Mouse (Mus musculus): Measurements from ENCODE around the gene Slc43a3. TPM values are rescaled to one million over a fixed set of nuclear protein-coding genes. Genes with fewer than 3 reads are reported as not detected.

Gene Slc43a3
- total and polyA plus RNA-seq, 2 experiments from 2014 or later: 4.1 to 4.9 TPM

GRCm38 (mm10) chr2:84947154-84947771, 10.9 kb downstream of the Slc43a3 start:
- no peaks in the 10 kb centered on the region for H3K9me3 ChIP-seq (ENCODE audit: low read length)
- H3K36me3 ChIP-seq (ENCODE audit: insufficient read depth, low read length): no peaks in the 10 kb centered on the region
- H3K9ac ChIP-seq (replicated peaks; ENCODE audit: low read length): no peak overlapping the region
- H3K4me1 ChIP-seq (ENCODE audit: insufficient read depth, low read length): no peaks in the 10 kb centered on the region
- no peak overlapping the region for H3K27ac ChIP-seq
- ATAC-seq (no peak), DNase-seq (ENCODE audit: low spot score) (no peak)
- TF ChIP-seq CTCF (IDR thresholded peaks at IDR 0.05; ENCODE audit: low read depth): no peak
- WGBS: 87% methylated on average over 3 of the region's 3 CpGs
- no peaks in the 10 kb centered on the region for H3K27me3 ChIP-seq (ENCODE audit: insufficient read depth, low read length)
- H3K4me3 ChIP-seq (ENCODE audit: low read length): no peak overlapping the region
- H3K4me2 ChIP-seq (ENCODE audit: low read depth, low read length): no peak overlapping the region

GRCm38 (mm10) chr2:84948252-84948651, 11.9 kb downstream of the Slc43a3 start:
- no peak for TF ChIP-seq CTCF (IDR thresholded peaks at IDR 0.05; ENCODE audit: low read depth)
- H3K36me3 ChIP-seq (ENCODE audit: insufficient read depth, low read length): no peaks in the 10 kb centered on the region
- no peak for DNase-seq (ENCODE audit: low spot score)
- no peak overlapping the region for H3K27ac ChIP-seq
- no peak overlapping the region for H3K9ac ChIP-seq (replicated peaks; ENCODE audit: low read length)
- H3K27me3 ChIP-seq (ENCODE audit: insufficient read depth, low read length): no peaks in the 10 kb centered on the region
- H3K4me3 ChIP-seq (ENCODE audit: low read length): no peak overlapping the region
- WGBS: 89% methylated on average over 7 of the region's 7 CpGs
- no peak overlapping the region for H3K4me2 ChIP-seq (ENCODE audit: low read depth, low read length)
- ATAC-seq: no peak
- no peaks in the 10 kb centered on the region for H3K4me1 ChIP-seq (ENCODE audit: insufficient read depth, low read length)
- H3K9me3 ChIP-seq (ENCODE audit: low read length): no peaks in the 10 kb centered on the region

DNA sequence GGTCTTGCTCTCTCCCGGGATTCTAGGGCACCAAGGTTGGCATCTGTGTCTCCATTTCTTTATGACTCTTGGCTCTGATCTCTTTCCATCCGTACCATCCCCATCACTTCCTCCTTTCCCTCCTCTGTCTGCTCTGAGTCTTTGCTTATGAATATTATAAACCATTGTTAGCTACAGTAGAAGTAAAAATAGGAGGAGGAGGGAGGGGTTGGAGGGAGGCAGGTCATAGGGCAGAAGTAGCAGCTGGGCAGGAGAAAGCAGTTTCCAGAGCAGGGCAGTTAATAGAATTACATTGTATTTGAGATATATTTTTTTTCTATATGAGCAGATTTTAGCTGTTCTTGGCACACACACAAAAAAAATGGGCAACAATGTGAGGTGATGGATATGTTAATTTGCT, 12.3 kb downstream of the Slc43a3 start:
- no peaks in the 10 kb centered on the region for H3K4me1 ChIP-seq (ENCODE audit: insufficient read depth, low read length)
- H3K9me3 ChIP-seq (ENCODE audit: low read length): no peaks in the 10 kb centered on the region
- H3K27ac ChIP-seq: no peak overlapping the region
- H3K4me2 ChIP-seq (ENCODE audit: low read depth, low read length): no peak overlapping the region
- no peak for ATAC-seq
- no peaks in the 10 kb centered on the region for H3K36me3 ChIP-seq (ENCODE audit: insufficient read depth, low read length)
- H3K4me3 ChIP-seq (ENCODE audit: low read length): no peak overlapping the region
- H3K27me3 ChIP-seq (ENCODE audit: insufficient read depth, low read length): no peaks in the 10 kb centered on the region
- no peak for TF ChIP-seq CTCF (IDR thresholded peaks at IDR 0.05; ENCODE audit: low read depth)
- WGBS: 74% methylated on average over 2 of the region's 2 CpGs
- no peak overlapping the region for H3K9ac ChIP-seq (replicated peaks; ENCODE audit: low read length)
- DNase-seq (ENCODE audit: low spot score): no peak

DNA sequence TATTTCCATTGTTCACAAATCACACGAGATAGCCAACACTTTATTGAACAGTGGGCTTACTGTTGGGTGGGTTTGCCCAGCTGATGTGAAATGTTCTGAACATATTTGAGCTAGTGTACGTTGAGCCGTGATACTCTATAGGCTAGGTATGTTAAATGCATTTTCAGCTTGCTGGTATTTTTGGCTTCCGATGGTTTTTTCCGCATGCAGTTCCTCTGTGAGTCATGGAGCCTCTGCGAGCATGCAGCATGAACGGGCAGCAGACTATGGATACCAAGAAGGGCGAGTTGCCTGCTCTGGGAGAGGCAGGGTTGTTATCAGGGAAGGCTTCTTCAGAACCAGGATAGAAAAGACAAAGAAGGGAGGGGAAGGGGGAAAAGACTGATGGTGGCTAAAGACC, 14.6 kb downstream of the Slc43a3 start:
- no peak overlapping the region for H3K4me2 ChIP-seq (ENCODE audit: low read depth, low read length)
- WGBS: 94% methylated on average over 8 of the region's 8 CpGs
- no peak overlapping the region for H3K4me3 ChIP-seq (ENCODE audit: low read length)
- H3K4me1 ChIP-seq (ENCODE audit: insufficient read depth, low read length): no peaks in the 10 kb centered on the region
- H3K9ac ChIP-seq (replicated peaks; ENCODE audit: low read length): no peak overlapping the region
- no peak for TF ChIP-seq CTCF (IDR thresholded peaks at IDR 0.05; ENCODE audit: low read depth)
- H3K9me3 ChIP-seq (ENCODE audit: low read length): no peaks in the 10 kb centered on the region
- ATAC-seq (no peak), DNase-seq (ENCODE audit: low spot score) (no peak)
- no peaks in the 10 kb centered on the region for H3K27me3 ChIP-seq (ENCODE audit: insufficient read depth, low read length)
- H3K36me3 ChIP-seq (ENCODE audit: insufficient read depth, low read length): no peaks in the 10 kb centered on the region
- H3K27ac ChIP-seq: no peak overlapping the region

- no peak for TF ChIP-seq CTCF (IDR thresholded peaks at IDR 0.05; ENCODE audit: low read depth)
- no peak overlapping the region for H3K4me2 ChIP-seq (ENCODE audit: low read depth, low read length)
- H3K4me3 ChIP-seq (ENCODE audit: low read length): no peak overlapping the region
- no peaks in the 10 kb centered on the region for H3K9me3 ChIP-seq (ENCODE audit: low read length)
- DNase-seq (ENCODE audit: low spot score): no peak
- H3K4me1 ChIP-seq (ENCODE audit: insufficient read depth, low read length): no peaks in the 10 kb centered on the region
- H3K9ac ChIP-seq (replicated peaks; ENCODE audit: low read length): no peak overlapping the region
- no peaks in the 10 kb centered on the region for H3K27me3 ChIP-seq (ENCODE audit: insufficient read depth, low read length)
- WGBS: 83% methylated on average over 1 of the region's 1 CpGs
- no peak overlapping the region for H3K27ac ChIP-seq
- no peak for ATAC-seq
- no peaks in the 10 kb centered on the region for H3K36me3 ChIP-seq (ENCODE audit: insufficient read depth, low read length)
Observed at GRCm38 (mm10) chr2:84952251-84952650, 15.9 kb downstream of the Slc43a3 start.

GRCm38 (mm10) chr2:84952693-84953092, 16.3 kb downstream of the Slc43a3 start:
- H3K4me2 ChIP-seq (ENCODE audit: low read depth, low read length): no peak overlapping the region
- no peak overlapping the region for H3K9ac ChIP-seq (replicated peaks; ENCODE audit: low read length)
- 82% methylated on average over 4 of the region's 4 CpGs for WGBS
- H3K9me3 ChIP-seq (ENCODE audit: low read length): no peaks in the 10 kb centered on the region
- TF ChIP-seq CTCF (IDR thresholded peaks at IDR 0.05; ENCODE audit: low read depth): no peak
- no peak for DNase-seq (ENCODE audit: low spot score)
- no peak for ATAC-seq
- no peaks in the 10 kb centered on the region for H3K4me1 ChIP-seq (ENCODE audit: insufficient read depth, low read length)
- no peaks in the 10 kb centered on the region for H3K36me3 ChIP-seq (ENCODE audit: insufficient read depth, low read length)
- no peak overlapping the region for H3K4me3 ChIP-seq (ENCODE audit: low read length)
- no peak overlapping the region for H3K27ac ChIP-seq
- no peaks in the 10 kb centered on the region for H3K27me3 ChIP-seq (ENCODE audit: insufficient read depth, low read length)

DNA sequence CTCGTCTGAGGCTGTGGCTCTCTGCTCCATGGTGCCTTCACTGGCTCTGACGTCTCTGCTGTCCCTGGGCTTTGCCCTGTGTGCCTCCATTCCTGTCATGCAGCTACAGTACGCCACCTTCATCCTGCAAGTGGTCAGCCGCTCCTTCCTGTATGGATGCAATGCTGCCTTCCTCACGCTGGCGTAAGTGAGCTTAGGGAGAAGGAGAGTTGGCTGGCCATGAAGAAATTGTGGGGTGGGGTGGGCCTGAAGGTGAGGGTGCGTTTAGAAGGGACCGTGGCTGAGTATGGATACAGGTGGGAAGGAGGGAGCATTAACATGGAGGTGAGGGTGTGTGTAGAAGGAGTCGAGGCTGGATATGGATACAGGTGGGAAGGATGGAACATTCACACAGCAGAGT, 19.1 kb downstream of the Slc43a3 start:
- Histone ChIP-seq H3K9ac (replicated peaks; ENCODE audit: low read length) (no peak overlapping the region), H3K4me3 (ENCODE audit: low read length) (no peak overlapping the region), H3K4me2 (ENCODE audit: low read depth, low read length) (no peak overlapping the region), H3K27me3 (ENCODE audit: insufficient read depth, low read length) (no peaks in the 10 kb centered on the region), H3K27ac (no peak overlapping the region), H3K4me1 (ENCODE audit: insufficient read depth, low read length) (no peaks in the 10 kb centered on the region), H3K9me3 (ENCODE audit: low read length) (no peaks in the 10 kb centered on the region), H3K36me3 (ENCODE audit: insufficient read depth, low read length) (no peaks in the 10 kb centered on the region)
- ATAC-seq (no peak), DNase-seq (ENCODE audit: low spot score) (no peak)
- 91% methylated on average over 9 of the region's 9 CpGs for WGBS
- TF ChIP-seq CTCF (IDR thresholded peaks at IDR 0.05; ENCODE audit: low read depth): no peak

Measured in hindbrain, postnatal 0 days (tissue).